19 mouse cellular contexts compared by ENCODE assay signal in the genomic region with DNA sequence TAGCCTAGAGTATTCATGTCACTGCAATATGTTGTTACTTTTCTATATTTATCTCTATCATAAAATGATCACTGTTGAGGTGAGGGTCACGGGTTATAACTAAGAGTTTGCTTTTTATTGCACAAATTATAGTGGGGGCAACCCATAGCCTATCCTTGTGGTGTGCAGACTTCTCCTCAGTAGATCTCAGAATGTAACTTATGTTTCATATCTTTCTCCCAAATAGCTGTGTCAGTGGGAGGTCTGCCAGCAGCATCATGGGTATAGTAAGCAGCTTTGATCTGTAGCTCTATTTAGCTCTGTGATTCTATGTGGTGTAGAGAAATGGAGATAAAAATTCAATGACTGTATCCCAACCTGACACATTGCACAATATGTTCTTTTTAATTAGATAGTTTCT.
DNase-seq lines count a peak whose midpoint lies in the region; ATAC-seq lines count a peak whose summit lies in the region.
"Had no signal": no experiment of that assay in that cellular context is flagged by ENCODE, and none has a peak within 500 bp of the region (broad histone marks: within the 10 kb centered on the region; RNA-seq: fewer than 3 reads in every experiment).

No protein-coding gene starts in this region.

- H3K9ac ChIP-seq in kidney, embryonic 14.5 days (ENCODE audit: low read depth, low read length) = no peak overlapping the region
- H3K9ac ChIP-seq: heart, embryonic 15.5 days; hindbrain, embryonic 14.5 days; neural tube, embryonic 12.5 days had no signal

- DNase-seq in kidney, postnatal 36 days = no peak
- peak; percentile 41 to 45 for DNase-seq in left cerebral cortex, postnatal 14 days (ENCODE audit: low spot score in 2 of 2)
- DNase-seq in left cerebral cortex, adult 8-10 months (ENCODE audit: low spot score in 2 of 2) = no peak
- DNase-seq in frontal cortex, postnatal 10 days (ENCODE audit: low spot score in 2 of 2) = peak; percentile 18 to 24
- peak; percentile 64 to 76 for DNase-seq in right cerebral cortex, postnatal 10 days (ENCODE audit: low spot score in 2 of 2)
- no peak for DNase-seq in heart, postnatal 10 days
- DNase-seq in urinary bladder, postnatal 25 days (ENCODE audit: low spot score) = no peak
- DNase-seq: cerebellum, adult 8-10 months; gastrocnemius, adult 2 months; heart, adult 11 months; kidney, adult 18-20 months; lung, adult 2 months; thymus, postnatal 36 days had no signal

- no peaks in the 10 kb centered on the region for H3K9me3 ChIP-seq in kidney, embryonic 14.5 days (ENCODE audit: control insufficient read depth, low read length)
- H3K9me3 ChIP-seq: heart, embryonic 15.5 days; neural tube, embryonic 12.5 days had no signal

- no peak overlapping the region for H3K4me2 ChIP-seq in kidney, embryonic 14.5 days (replicated peaks; ENCODE audit: low read depth, low read length)
- H3K4me2 ChIP-seq: heart, embryonic 15.5 days; hindbrain, embryonic 14.5 days; neural tube, embryonic 12.5 days had no signal

- no peak overlapping the region for H3K27ac ChIP-seq in kidney, embryonic 14.5 days (ENCODE audit: low read depth, low read length)
- H3K27ac ChIP-seq: gastrocnemius, adult 2 months; heart, embryonic 15.5 days; hindbrain, embryonic 14.5 days; neural tube, embryonic 12.5 days; stomach, postnatal 0 days had no signal

- H3K27me3 ChIP-seq in kidney, embryonic 14.5 days (ENCODE audit: control insufficient read depth, insufficient read depth, low read length) = no peaks in the 10 kb centered on the region
- H3K27me3 ChIP-seq: heart, embryonic 15.5 days; neural tube, embryonic 12.5 days had no signal

- no peak overlapping the region for H3K4me3 ChIP-seq in kidney, embryonic 14.5 days (ENCODE audit: low read length)
- H3K4me3 ChIP-seq: gastrocnemius, adult 2 months; heart, embryonic 15.5 days; neural tube, embryonic 12.5 days had no signal

- WGBS in kidney, embryonic 14.5 days = 61% methylated on average over 1 of the region's 1 CpGs

- intact Hi-C loops in left cerebral cortex, postnatal 14 days (cut with DNase I) = no loop called here
- intact Hi-C loops in heart, postnatal 10 days (cut with DNase I) = no loop called here

- ATAC-seq in kidney, embryonic 14.5 days (ENCODE audit: low FRiP score, low TSS enrichment) = peak; percentile 55; the same call in 1 of the 2 replicates

- peaks cover 4% of the 10 kb centered on the region for H3K4me1 ChIP-seq in kidney, embryonic 14.5 days (ENCODE audit: control insufficient read depth, insufficient read depth, low read length)

- no peaks in the 10 kb centered on the region for H3K36me3 ChIP-seq in kidney, embryonic 14.5 days (ENCODE audit: control insufficient read depth, insufficient read depth, low read length)
- H3K36me3 ChIP-seq: G1E; heart, embryonic 15.5 days; neural tube, embryonic 12.5 days had no signal

Comparison
In these comparisons a context has a peak if more than half of its experiments do, and no peak if none do; other contexts are left out.
1. DNase-seq: peak in left cerebral cortex, postnatal 14 days (2 of 2), frontal cortex, postnatal 10 days (2 of 2) and right cerebral cortex, postnatal 10 days (2 of 2); none in kidney, postnatal 36 days (0 of 2), left cerebral cortex, adult 8-10 months (0 of 2), heart, postnatal 10 days (0 of 2) and urinary bladder, postnatal 25 days (single experiment).